Mouse (Mus musculus) midbrain, embryonic 12.5 days (tissue): ENCODE results near the gene Olfr749. TPM values are rescaled to one million over a fixed set of nuclear protein-coding genes. Genes with fewer than 3 reads are reported as not detected.
A peak's percentile ranks its signal among the peaks of the same experiment; 100 is the strongest.
"Not testable (repeated sequence)": the region's sequence is repeated elsewhere in the genome, so short reads cannot be mapped to it uniquely, and the experiment has no call there.

Experiments
- ATAC-seq: fragments of 200-750 bp; cut with Nextera tagmentation; 2 replicates; pipeline ENCODE4 v1.8.0; 2017; ENCODE audit warnings: low read depth, moderate TSS enrichment, moderate library complexity; ENCODE audit not compliant: low FRiP score
- H3K27ac ChIP-seq: fragments of 300-500 bp; sonication (generic); replicated peaks from 2 replicates; pipeline ENCODE4 v1.5.1; 2016; ENCODE audit warnings: mild to moderate bottlenecking
- H3K27me3 ChIP-seq: fragments of 300-500 bp; sonication (generic); 2 replicates; pipeline ENCODE4 v1.6.1; 2016; ENCODE audit warnings: mild to moderate bottlenecking
- H3K36me3 ChIP-seq: fragments of 300-500 bp; sonication (generic); 2 replicates; pipeline ENCODE4 v1.6.1; 2016
- H3K4me1 ChIP-seq: fragments of 300-500 bp; sonication (generic); 2 replicates; pipeline ENCODE4 v1.6.1; 2016
- H3K4me2 ChIP-seq: fragments of 300-500 bp; sonication (generic); replicated peaks from 2 replicates; pipeline ENCODE4 v1.6.1; 2016; ENCODE audit warnings: mild to moderate bottlenecking, moderate library complexity
- H3K4me3 ChIP-seq: fragments of 300-500 bp; sonication (generic); 2 replicates; pipeline ENCODE4 v1.5.1; 2016; ENCODE audit warnings: mild to moderate bottlenecking
- H3K9ac ChIP-seq: fragments of 300-500 bp; sonication (generic); replicated peaks from 2 replicates; pipeline ENCODE4 v1.6.1; 2016; ENCODE audit warnings: mild to moderate bottlenecking, moderate library complexity
- H3K9me3 ChIP-seq: fragments of 300-500 bp; sonication (generic); 2 replicates; pipeline ENCODE4 v1.6.1; 2016; ENCODE audit warnings: mild to moderate bottlenecking
- WGBS: fragments of 180-500 bp; shearing (Covaris S2); methylation state at CpG from one replicate; pipeline ENCODE4 v1.1.7; 2016; 5-methylcytosine and 5-hydroxymethylcytosine counted together
- polyA plus RNA-seq: library from polyadenylated mRNA; unstranded; fragments of >200 nt; fragmentation: Nextera tagmentation; extraction: Ambion mirVana; gene quantifications from 2 replicates; pipeline ENCODE4 v1.2.1, GENCODE M21; 2016

Gene Olfr749
- polyA plus RNA-seq, result not detected in 2 replicates

- no peak within 1 kb of the TSS for H3K27ac ChIP-seq
- ATAC-seq, result no peak
- H3K36me3 ChIP-seq, result no peaks in the 10 kb centered on the region
These were observed at the start of gene Olfr749 for GRCm38 (mm10) chr14:50744994-50745393. TSS of gene Olfr749 (minus strand) at chr14:50745094.

GRCm38 (mm10) chr14:50788157-50788556, 43.3 kb upstream of the Olfr749 start:
- Histone ChIP-seq H3K27ac (no peak overlapping the region), H3K4me2 (no peak overlapping the region), H3K36me3 (no peaks in the 10 kb centered on the region), H3K9ac (no peak overlapping the region), H3K4me1 (peaks cover 8% of the 10 kb centered on the region), H3K9me3 (no peaks in the 10 kb centered on the region), H3K4me3 (no peak overlapping the region), H3K27me3 (no peaks in the 10 kb centered on the region)
- no peak for ATAC-seq
- WGBS, result 17% methylated on average over 2 of the region's 2 CpGs

More at GRCm38 (mm10) chr14:50744994-50745393, at the start of gene Olfr749:
- Histone ChIP-seq H3K9ac (no peak within 1 kb of the TSS), H3K27me3 (no peaks in the 10 kb centered on the region), H3K4me1 (no peaks in the 10 kb centered on the region), H3K4me2 (no peak within 1 kb of the TSS), H3K4me3 (no peak within 1 kb of the TSS), H3K9me3 (no peaks in the 10 kb centered on the region)

- peak; percentile 94 for ATAC-seq
- Histone ChIP-seq H3K4me3 (peak within 1 kb of the TSS; percentile 76), H3K9ac (peak within 1 kb of the TSS; percentile 84), H3K4me2 (peak within 1 kb of the TSS; percentile 53), H3K27me3 (no peaks in the 10 kb centered on the region), H3K36me3 (peaks cover 22% of the 10 kb centered on the region), H3K4me1 (peaks cover 8% of the 10 kb centered on the region), H3K27ac (peak within 1 kb of the TSS; percentile 69), H3K9me3 (no peaks in the 10 kb centered on the region)
- WGBS, result 1% methylated on average over 21 of the region's 21 CpGs
These were observed 40.4 kb upstream of the Olfr749 start, which contains the start of gene Ttc5 for GRCm38 (mm10) chr14:50785251-50785637. TSS of gene Ttc5 (minus strand) at chr14:50785519.

- WGBS, result 28% methylated on average over 16 of the region's 16 CpGs
- Histone ChIP-seq H3K27ac (peak overlapping the region; percentile 69), H3K9ac (peak overlapping the region; percentile 84)
These were observed 39.7 kb upstream of the Olfr749 start for GRCm38 (mm10) chr14:50784391-50785250.

GRCm38 (mm10) chr14:50782166-50782565, 37.3 kb upstream of the Olfr749 start:
- Histone ChIP-seq H3K4me3 (no peak overlapping the region), H3K4me2 (no peak overlapping the region), H3K4me1 (peaks cover 8% of the 10 kb centered on the region), H3K36me3 (peaks cover 40% of the 10 kb centered on the region), H3K27me3 (no peaks in the 10 kb centered on the region), H3K9me3 (no peaks in the 10 kb centered on the region), H3K9ac (no peak overlapping the region), H3K27ac (no peak overlapping the region)
- 92% methylated on average over 3 of the region's 3 CpGs for WGBS
- no peak for ATAC-seq

More at GRCm38 (mm10) chr14:50784391-50785250, 39.7 kb upstream of the Olfr749 start:
- H3K9me3 ChIP-seq, result no peaks in the 10 kb centered on the region
- no peak for ATAC-seq
- H3K4me3 ChIP-seq, result peak overlapping the region; percentile 76
- H3K36me3 ChIP-seq, result peaks cover 28% of the 10 kb centered on the region
- peaks cover 8% of the 10 kb centered on the region for H3K4me1 ChIP-seq
- H3K27me3 ChIP-seq, result no peaks in the 10 kb centered on the region
- peak overlapping the region; percentile 53 for H3K4me2 ChIP-seq

- Histone ChIP-seq H3K4me2 (no peak overlapping the region), H3K9me3 (no peaks in the 10 kb centered on the region), H3K4me1 (no peaks in the 10 kb centered on the region), H3K4me3 (no peak overlapping the region), H3K9ac (no peak overlapping the region), H3K36me3 (peaks cover 85% of the 10 kb centered on the region), H3K27me3 (no peaks in the 10 kb centered on the region), H3K27ac (no peak overlapping the region)
- ATAC-seq, result no peak
- WGBS, result 91% methylated on average over 2 of the region's 2 CpGs
These were observed 26.4 kb upstream of the Olfr749 start for GRCm38 (mm10) chr14:50771342-50771741.

- Histone ChIP-seq H3K4me2 (no peak overlapping the region), H3K27me3 (no peaks in the 10 kb centered on the region), H3K36me3 (peaks cover 64% of the 10 kb centered on the region), H3K27ac (no peak overlapping the region), H3K9ac (no peak overlapping the region), H3K9me3 (no peaks in the 10 kb centered on the region), H3K4me3 (no peak overlapping the region), H3K4me1 (no peaks in the 10 kb centered on the region)
- ATAC-seq, result no peak
- WGBS, result 92% methylated on average over 6 of the region's 6 CpGs
These were observed 20.8 kb upstream of the Olfr749 start for GRCm38 (mm10) chr14:50765736-50766135.

- no peak overlapping the region for H3K27ac ChIP-seq
- no peak overlapping the region for H3K4me3 ChIP-seq
- no peak for ATAC-seq
- no peaks in the 10 kb centered on the region for H3K4me1 ChIP-seq
- H3K4me2 ChIP-seq, result no peak overlapping the region
- no peak overlapping the region for H3K9ac ChIP-seq
- H3K36me3 ChIP-seq, result 0 out of 2 replicates have a peak, but pooled peaks cover 6% of the 10 kb centered on the region
- WGBS, result 82% methylated on average over 5 of the region's 5 CpGs
- H3K9me3 ChIP-seq, result no peaks in the 10 kb centered on the region
- no peaks in the 10 kb centered on the region for H3K27me3 ChIP-seq
These were observed 13.7 kb upstream of the Olfr749 start for GRCm38 (mm10) chr14:50758416-50759085.

- Histone ChIP-seq H3K4me1 (no peaks in the 10 kb centered on the region), H3K36me3 (no peaks in the 10 kb centered on the region), H3K27me3 (no peaks in the 10 kb centered on the region), H3K4me3 (no peak overlapping the region), H3K9ac (no peak overlapping the region), H3K27ac (no peak overlapping the region), H3K4me2 (no peak overlapping the region), H3K9me3 (no peaks in the 10 kb centered on the region)
- 78% methylated on average over 2 of the region's 2 CpGs for WGBS
- ATAC-seq, result no peak
These were observed 3.3 kb downstream of the Olfr749 start for GRCm38 (mm10) chr14:50741584-50741983.

GRCm38 (mm10) chr14:50740334-50740733, 4.6 kb downstream of the Olfr749 start:
- ATAC-seq, result no peak
- Histone ChIP-seq H3K9me3 (no peaks in the 10 kb centered on the region), H3K4me2 (no peak overlapping the region), H3K4me1 (no peaks in the 10 kb centered on the region), H3K4me3 (no peak overlapping the region), H3K27ac (no peak overlapping the region), H3K36me3 (no peaks in the 10 kb centered on the region), H3K27me3 (no peaks in the 10 kb centered on the region), H3K9ac (no peak overlapping the region)
- WGBS, result 84% methylated on average over 2 of the region's 2 CpGs

GRCm38 (mm10) chr14:50722371-50722770, 22.5 kb downstream of the Olfr749 start:
- not testable (repeated sequence) for H3K27me3 ChIP-seq, H3K36me3 ChIP-seq, H3K9me3 ChIP-seq, H3K4me3 ChIP-seq, H3K27ac ChIP-seq, H3K9ac ChIP-seq, H3K4me2 ChIP-seq, ATAC-seq, H3K4me1 ChIP-seq
- WGBS, result 90% methylated on average over 3 of the region's 4 CpGs

GRCm38 (mm10) chr14:50719875-50720274, 25.0 kb downstream of the Olfr749 start:
- H3K9me3 ChIP-seq, H3K27ac ChIP-seq, H3K9ac ChIP-seq, H3K36me3 ChIP-seq, H3K27me3 ChIP-seq, ATAC-seq, H3K4me1 ChIP-seq, H3K4me2 ChIP-seq, H3K4me3 ChIP-seq: not testable (repeated sequence)
- 93% methylated on average over 15 of the region's 15 CpGs for WGBS
